Mouse (Mus musculus) liver, embryonic 14.5 days (tissue): Measurements from ENCODE around the gene Cd47.

ENCODE experiments used
- CTCF ChIP-seq: IDR thresholded peaks from 2 replicates; pipeline ENCODE4 v1.5.1; 2016; ENCODE audit warnings: antibody characterized with exemption, low read depth, control low read depth
- EP300 ChIP-seq: IDR thresholded peaks from 2 replicates; pipeline ENCODE4 v1.6.1; 2016; ENCODE audit warnings: antibody characterized with exemption, low read depth

- TF ChIP-seq CTCF (0 out of 2 replicates have a peak, but pooled peaks have one; percentile 25), EP300 (no peak)
Measured at GRCm38 (mm10) chr16:49947049-49947448, 146.7 kb downstream of the Cd47 start.
